Mouse (Mus musculus) embryonic facial prominence, embryonic 11.5 days (tissue): ENCODE measurements at regions not wholly inside any gene's neighbourhood (a gene's known extent, or its start where the extent isn't known, plus 50 kb on each side); places are given as distances from the start of the nearest gene placed in this dataset.

Experiments used
- ATAC-seq: fragments of 200-750 bp; cut with Nextera tagmentation; replicated peaks from 2 replicates; pipeline ENCODE4 v1.8.0; 2017; ENCODE audit warnings: low read depth; ENCODE audit not compliant: insufficient number of reproducible peaks, low FRiP score, low TSS enrichment
- DNase-seq: peaks from one replicate; pipeline ENCODE4 v3.0.0-alpha.2; 2015; ENCODE audit warnings: low spot score
- H3K27ac ChIP-seq: fragments of 300-500 bp; sonication (generic); replicated peaks from 2 replicates; pipeline ENCODE4 v1.5.1; 2014; ENCODE audit warnings: mild to moderate bottlenecking, low read depth, low read length, control low read depth
- H3K27me3 ChIP-seq: fragments of 300-500 bp; sonication (generic); 2 replicates; pipeline ENCODE4 v1.6.1; 2014; ENCODE audit warnings: mild to moderate bottlenecking, low read length, moderate library complexity, mixed read lengths; ENCODE audit not compliant: control insufficient read depth, insufficient read depth
- H3K36me3 ChIP-seq: fragments of 300-500 bp; sonication (generic); replicated peaks from 2 replicates; pipeline ENCODE4 v1.6.1; 2014; ENCODE audit warnings: low read depth, mild to moderate bottlenecking, low read length, moderate library complexity, mixed read lengths; ENCODE audit not compliant: control insufficient read depth, insufficient read depth
- H3K4me1 ChIP-seq: fragments of 300-500 bp; sonication (generic); 2 replicates; pipeline ENCODE4 v1.6.1; 2014; ENCODE audit warnings: low read length, mixed read lengths; ENCODE audit not compliant: control insufficient read depth, insufficient read depth
- H3K4me2 ChIP-seq: fragments of 300-500 bp; sonication (generic); 2 replicates; pipeline ENCODE4 v1.6.1; 2014; ENCODE audit warnings: low read depth, mild to moderate bottlenecking, control low read depth, low read length, moderate library complexity
- H3K4me3 ChIP-seq: fragments of 300-500 bp; sonication (generic); 2 replicates; pipeline ENCODE4 v1.5.1; 2014; ENCODE audit warnings: low read depth, low read length, control low read depth
- H3K9ac ChIP-seq: fragments of 300-500 bp; sonication (generic); replicated peaks from 2 replicates; pipeline ENCODE4 v1.6.1; 2014; ENCODE audit warnings: mild to moderate bottlenecking, control low read depth, low read length
- H3K9me3 ChIP-seq: fragments of 300-500 bp; sonication (generic); replicated peaks from 2 replicates; pipeline ENCODE4 v1.6.1; 2016; ENCODE audit warnings: mild to moderate bottlenecking, low read length, inconsistent platforms, mixed read lengths; ENCODE audit not compliant: control insufficient read depth
- WGBS: fragments of 180-500 bp; shearing (Covaris S2); extraction: QIAGEN DNeasy Blood & Tissue Kit; methylation state at CpG from one replicate; pipeline ENCODE4 v1.1.7; 2014; 5-methylcytosine and 5-hydroxymethylcytosine counted together

DNA sequence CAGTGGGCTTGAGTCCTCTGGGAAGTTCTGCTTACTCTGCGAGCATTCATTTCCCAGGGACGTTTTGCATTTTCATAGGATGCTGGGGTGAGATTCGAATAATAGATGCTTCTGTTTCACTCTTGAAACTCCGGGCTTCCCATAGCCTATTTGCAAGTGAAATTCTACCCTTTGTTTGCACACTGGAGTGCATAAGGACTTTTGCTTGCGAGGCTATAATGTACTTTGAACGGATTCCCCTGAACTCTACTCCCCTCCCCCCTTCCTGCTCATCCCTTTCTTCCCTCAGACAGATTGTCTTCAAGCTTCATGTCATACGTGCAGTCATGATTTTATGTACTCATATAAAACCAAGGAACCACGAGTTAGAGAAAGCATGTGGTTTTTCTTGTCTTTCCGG is 53.4 kb upstream of the Cnksr3 start:
- no peak overlapping the region for H3K9ac ChIP-seq
- H3K9me3 ChIP-seq = no peaks in the 10 kb centered on the region
- H3K36me3 ChIP-seq = no peaks in the 10 kb centered on the region
- H3K4me2 ChIP-seq = no peak overlapping the region
- no peaks in the 10 kb centered on the region for H3K4me1 ChIP-seq
- no peak overlapping the region for H3K4me3 ChIP-seq
- 44% methylated on average over 9 of the region's 9 CpGs for WGBS
- ATAC-seq (no peak), DNase-seq (no peak)
- H3K27ac ChIP-seq = no peak overlapping the region
- H3K27me3 ChIP-seq = no peaks in the 10 kb centered on the region

DNA sequence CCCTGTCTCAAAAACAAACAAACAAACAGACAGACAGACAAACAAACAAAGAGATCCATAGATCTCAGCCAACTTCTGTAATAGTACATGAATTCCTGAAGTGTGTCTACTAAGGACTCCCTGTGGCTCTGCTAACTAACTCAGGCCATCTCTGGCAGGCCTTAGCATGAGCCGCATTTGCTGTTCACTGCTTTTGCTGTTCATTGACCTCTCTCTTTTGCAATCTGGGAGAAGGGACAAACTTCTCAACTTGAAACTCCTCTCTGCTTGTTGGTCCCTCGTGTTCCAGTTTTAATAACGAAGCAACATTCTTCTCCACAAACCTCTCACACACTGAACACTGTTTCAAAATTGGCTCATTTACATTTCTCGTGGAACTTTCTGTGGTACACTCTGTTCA is 52.7 kb upstream of the Cnksr3 start:
- Histone ChIP-seq H3K4me1 (no peaks in the 10 kb centered on the region), H3K36me3 (no peaks in the 10 kb centered on the region), H3K27me3 (no peaks in the 10 kb centered on the region), H3K27ac (no peak overlapping the region), H3K4me3 (no peak overlapping the region), H3K4me2 (no peak overlapping the region), H3K9ac (no peak overlapping the region), H3K9me3 (no peaks in the 10 kb centered on the region)
- no peak for ATAC-seq
- 86% methylated on average over 4 of the region's 4 CpGs for WGBS
- DNase-seq = no peak
